Mouse (Mus musculus): ENCODE data around the gene Gm12394. TPM values are rescaled to one million over a fixed set of nuclear protein-coding genes. Genes with fewer than 3 reads are reported as not detected.

The Gm12394 gene
- not detected for polyA plus RNA-seq (2014; fragmentation: Illumina TruSeq; extraction: RNeasy Lipid Tissue Mini Kit (QIAGEN cat#74804); ENCODE audit: low read depth, low replicate concordance)

DNA sequence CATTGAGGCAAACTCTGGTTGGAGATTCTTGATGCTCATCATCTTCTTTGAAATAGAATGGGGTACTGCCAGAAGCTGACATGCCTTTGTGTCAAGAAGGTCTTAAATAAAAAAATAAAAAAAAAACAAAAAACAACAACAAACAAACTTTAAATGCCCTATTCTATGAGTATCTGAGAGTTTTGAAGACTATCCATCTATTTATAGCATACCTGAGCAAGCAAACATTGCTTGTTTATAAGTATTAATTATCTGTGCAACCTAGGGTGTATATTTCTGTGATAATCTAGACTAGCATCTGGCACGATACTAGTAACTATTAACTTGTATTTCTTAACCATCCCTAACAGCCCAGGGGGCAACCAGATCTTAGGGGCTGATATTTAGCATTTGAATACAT is at the start of gene Gm12394:
Gene Gm12394 (minus strand): TSS at position 101 of the 400 bp plus-strand sequence.

DNA sequence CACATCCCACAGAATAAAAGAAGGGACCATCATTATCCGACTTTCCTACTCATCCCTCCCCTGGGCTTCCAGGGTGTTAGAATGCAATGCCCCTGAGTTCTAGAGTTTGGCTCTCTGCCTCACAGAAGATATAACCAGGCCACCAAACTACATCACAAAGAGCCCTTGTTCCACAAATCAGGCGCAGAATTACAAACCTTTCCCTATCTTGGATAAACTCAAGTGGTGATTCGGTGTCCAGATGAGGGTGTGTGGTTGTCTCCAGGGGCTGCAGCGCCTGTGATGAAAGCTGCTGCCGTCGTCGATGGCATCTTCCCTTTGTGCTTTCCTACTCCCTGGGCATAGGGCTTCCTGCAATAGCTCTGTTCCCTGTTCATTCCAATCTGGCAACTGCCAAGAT is 17.6 kb upstream of the Gm12394 start, which contains the start of gene Fam205c:
Gene Fam205c (minus strand): TSS at position 101 of the 400 bp plus-strand sequence.

DNA sequence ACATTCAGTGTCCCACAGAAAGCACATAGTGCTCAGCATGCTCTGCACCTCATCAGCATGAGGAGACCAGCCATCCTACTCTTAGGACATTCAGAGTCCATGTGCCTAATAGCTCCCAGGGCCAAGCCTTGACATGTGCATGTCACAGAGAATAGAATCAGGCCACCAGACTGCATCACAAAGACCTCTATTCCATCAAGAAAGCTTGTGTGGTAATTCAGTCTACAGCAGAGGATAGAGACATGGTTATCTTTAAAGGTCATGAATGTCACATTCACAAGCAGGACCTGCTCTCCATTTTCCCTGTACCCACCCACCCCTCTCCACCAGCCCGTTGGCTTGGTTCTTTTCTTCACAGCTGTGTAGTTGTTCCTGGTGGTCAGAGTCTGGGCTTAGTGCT is 2.8 kb downstream of the Gm12394 start, which contains the start of gene Fam205a1:
Gene Fam205a1 (minus strand): TSS at position 101 of the 400 bp plus-strand sequence.

DNA sequence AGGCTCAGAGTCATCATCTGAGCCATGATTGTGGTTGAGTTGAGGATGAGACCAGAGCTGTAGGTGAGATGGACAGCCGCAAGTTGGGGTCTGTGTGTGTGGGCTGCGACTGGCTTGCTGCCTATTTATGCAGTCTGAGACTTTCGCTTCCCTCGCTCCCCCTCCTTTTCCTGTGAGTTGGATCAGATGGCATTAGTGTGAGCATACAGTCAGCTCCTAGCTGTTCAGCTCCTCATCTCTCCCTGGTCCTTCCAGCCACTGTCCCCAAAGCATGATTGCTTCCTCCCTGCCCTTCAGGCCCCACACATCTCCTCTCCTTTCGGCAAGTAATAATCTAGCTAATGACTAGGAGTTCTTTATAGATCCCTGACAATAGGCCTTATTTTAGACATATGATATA is 82.7 kb downstream of the Gm12394 start, which contains the start of gene Ccl21a:
Gene Ccl21a (minus strand): TSS at position 101 of the 400 bp plus-strand sequence.

DNA sequence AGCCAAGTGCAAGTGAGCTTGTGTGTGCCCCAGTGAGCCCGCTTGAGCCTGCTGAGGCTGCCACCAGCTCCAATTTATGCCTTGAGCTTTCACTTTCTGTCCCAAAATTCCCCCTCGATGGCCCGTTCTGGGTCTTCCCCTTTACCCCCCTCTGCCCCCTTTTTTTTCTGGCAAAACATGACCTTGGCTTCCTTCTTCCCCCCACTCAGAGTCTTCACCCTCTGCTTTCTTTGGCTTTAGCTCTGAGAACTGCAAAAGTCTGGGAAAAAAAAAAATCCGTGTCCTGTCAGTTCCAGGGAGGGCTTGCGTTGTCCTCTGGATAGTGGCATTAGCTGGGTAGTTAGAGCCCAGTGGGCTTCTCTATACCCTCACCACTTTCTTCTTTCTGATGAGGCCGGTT is 100.1 kb downstream of the Gm12394 start, which contains the start of gene Ccl19:
Gene Ccl19 (minus strand): TSS at position 101 of the 400 bp plus-strand sequence.

DNA sequence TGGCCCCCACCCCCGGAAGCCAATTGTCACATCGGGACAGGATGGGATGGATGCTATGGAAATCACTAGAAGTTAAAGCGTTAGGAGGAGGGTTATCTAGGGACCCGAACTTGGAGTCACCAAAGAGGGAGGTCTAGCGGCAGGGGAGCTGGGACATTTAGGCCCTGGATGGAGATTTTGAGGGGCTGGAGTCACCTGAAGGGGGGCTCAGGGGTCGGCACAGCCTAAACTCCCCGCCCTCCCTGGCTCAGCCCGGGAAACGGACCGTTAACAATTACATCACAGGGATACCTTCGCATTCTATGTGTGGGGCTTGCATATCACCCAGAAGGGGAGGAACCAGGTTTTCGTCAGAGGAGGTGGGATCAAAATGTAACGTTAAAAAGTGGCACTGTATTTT is 121.3 kb downstream of the Gm12394 start, which contains the start of gene 4930578G10Rik:
Gene 4930578G10Rik (plus strand): TSS at position 301 of the 400 bp plus-strand sequence.

Other genes with a start within 250 kb of the Gm12394 start
- gene Gm10591, start 244.6 kb downstream of the Gm12394 start, polyA plus RNA-seq (2014; fragmentation: Illumina TruSeq; extraction: RNeasy Lipid Tissue Mini Kit (QIAGEN cat#74804); ENCODE audit: low read depth, low replicate concordance): not detected
- gene Gm2564, start 227.1 kb downstream of the Gm12394 start, polyA plus RNA-seq (2014; fragmentation: Illumina TruSeq; extraction: RNeasy Lipid Tissue Mini Kit (QIAGEN cat#74804); ENCODE audit: low read depth, low replicate concordance): 13.2 TPM
- not detected for gene Ccl27b, start 201.5 kb downstream of the Gm12394 start, polyA plus RNA-seq (2014; fragmentation: Illumina TruSeq; extraction: RNeasy Lipid Tissue Mini Kit (QIAGEN cat#74804); ENCODE audit: low read depth, low replicate concordance)
- gene Il11ra2, start 194.9 kb downstream of the Gm12394 start, polyA plus RNA-seq (2014; fragmentation: Illumina TruSeq; extraction: RNeasy Lipid Tissue Mini Kit (QIAGEN cat#74804); ENCODE audit: low read depth, low replicate concordance): not detected
- gene 4930578G10Rik, start 121.2 kb downstream of the Gm12394 start, polyA plus RNA-seq (2014; fragmentation: Illumina TruSeq; extraction: RNeasy Lipid Tissue Mini Kit (QIAGEN cat#74804); ENCODE audit: low read depth, low replicate concordance): not detected
- gene Ccl19, start 100.2 kb downstream of the Gm12394 start, polyA plus RNA-seq (2014; fragmentation: Illumina TruSeq; extraction: RNeasy Lipid Tissue Mini Kit (QIAGEN cat#74804); ENCODE audit: low read depth, low replicate concordance): 7.4 TPM
- 115 TPM for gene Ccl21a, start 82.8 kb downstream of the Gm12394 start, polyA plus RNA-seq (2014; fragmentation: Illumina TruSeq; extraction: RNeasy Lipid Tissue Mini Kit (QIAGEN cat#74804); ENCODE audit: low read depth, low replicate concordance)
- gene Fam205a1, start 2.9 kb downstream of the Gm12394 start, polyA plus RNA-seq (2014; fragmentation: Illumina TruSeq; extraction: RNeasy Lipid Tissue Mini Kit (QIAGEN cat#74804); ENCODE audit: low read depth, low replicate concordance): 0.31 TPM
- 7.8 TPM for gene Fam205c, start 17.5 kb upstream of the Gm12394 start, polyA plus RNA-seq (2014; fragmentation: Illumina TruSeq; extraction: RNeasy Lipid Tissue Mini Kit (QIAGEN cat#74804); ENCODE audit: low read depth, low replicate concordance)
- gene Phf24, start 59.9 kb upstream of the Gm12394 start, polyA plus RNA-seq (2014; fragmentation: Illumina TruSeq; extraction: RNeasy Lipid Tissue Mini Kit (QIAGEN cat#74804); ENCODE audit: low read depth, low replicate concordance): 1.0 TPM
- gene Dnajb5, start 93.0 kb upstream of the Gm12394 start, polyA plus RNA-seq (2014; fragmentation: Illumina TruSeq; extraction: RNeasy Lipid Tissue Mini Kit (QIAGEN cat#74804); ENCODE audit: low read depth, low replicate concordance): 12.6 TPM
- gene 1700022I11Rik, start 112.8 kb upstream of the Gm12394 start, polyA plus RNA-seq (2014; fragmentation: Illumina TruSeq; extraction: RNeasy Lipid Tissue Mini Kit (QIAGEN cat#74804); ENCODE audit: low read depth, low replicate concordance): 0.30 TPM
- 276 TPM for gene Vcp, start 143.7 kb upstream of the Gm12394 start, polyA plus RNA-seq (2014; fragmentation: Illumina TruSeq; extraction: RNeasy Lipid Tissue Mini Kit (QIAGEN cat#74804); ENCODE audit: low read depth, low replicate concordance)
- gene Fancg, start 153.7 kb upstream of the Gm12394 start, polyA plus RNA-seq (2014; fragmentation: Illumina TruSeq; extraction: RNeasy Lipid Tissue Mini Kit (QIAGEN cat#74804); ENCODE audit: low read depth, low replicate concordance): 8.8 TPM
- 19.7 TPM for gene Pigo, start 169.0 kb upstream of the Gm12394 start, polyA plus RNA-seq (2014; fragmentation: Illumina TruSeq; extraction: RNeasy Lipid Tissue Mini Kit (QIAGEN cat#74804); ENCODE audit: low read depth, low replicate concordance)
- 70.3 TPM for gene Stoml2, start 174.9 kb upstream of the Gm12394 start, polyA plus RNA-seq (2014; fragmentation: Illumina TruSeq; extraction: RNeasy Lipid Tissue Mini Kit (QIAGEN cat#74804); ENCODE audit: low read depth, low replicate concordance)
- 32.3 TPM for gene Fam214b, start 189.4 kb upstream of the Gm12394 start, polyA plus RNA-seq (2014; fragmentation: Illumina TruSeq; extraction: RNeasy Lipid Tissue Mini Kit (QIAGEN cat#74804); ENCODE audit: low read depth, low replicate concordance)
- 22.2 TPM for gene Unc13b, start 202.2 kb upstream of the Gm12394 start, polyA plus RNA-seq (2014; fragmentation: Illumina TruSeq; extraction: RNeasy Lipid Tissue Mini Kit (QIAGEN cat#74804); ENCODE audit: low read depth, low replicate concordance)